Comparison of ENCODE assay signal across 9 mouse cellular contexts in the genomic region with DNA sequence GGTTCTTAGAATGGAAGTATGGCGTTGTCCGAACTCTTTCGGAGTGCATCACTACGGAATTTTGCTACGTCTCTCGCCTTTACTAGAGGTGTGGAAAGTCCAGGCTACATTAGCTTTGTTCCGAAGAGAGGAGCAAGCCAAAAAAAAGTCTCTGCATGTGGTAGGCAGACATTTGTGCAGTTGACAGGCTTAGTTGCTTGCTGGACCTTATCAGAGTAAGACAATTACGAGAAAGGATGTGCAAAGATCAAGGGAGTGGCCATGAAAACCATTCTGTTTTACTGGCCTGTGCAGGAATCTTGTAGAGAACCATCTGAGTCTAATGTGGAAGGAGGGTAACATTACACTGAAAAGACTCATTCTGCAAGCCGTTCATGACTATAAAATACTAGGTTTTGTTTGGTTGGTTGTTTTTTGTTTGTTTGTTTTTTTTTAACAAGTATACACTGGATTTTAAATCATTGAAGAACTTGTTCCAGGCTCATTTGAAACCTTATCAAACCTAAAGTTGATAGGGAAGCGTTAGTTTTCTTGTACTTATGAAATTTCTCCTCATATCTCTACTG. TPM values are rescaled to one million over a fixed set of nuclear protein-coding genes. Genes with fewer than 3 reads are reported as not detected.
DNase-seq lines count a peak whose midpoint lies in the region; ATAC-seq and TF ChIP-seq lines count a peak whose summit lies in the region.
"Had no signal": no experiment of that assay in that cellular context is flagged by ENCODE, and none has a peak within 500 bp of the region (broad histone marks: within the 10 kb centered on the region; RNA-seq: fewer than 3 reads in every experiment).

No protein-coding gene starts in this region.

- peak overlapping the region; percentile 89 for H3K9ac ChIP-seq in heart, embryonic 12.5 days
- H3K9ac ChIP-seq in ES-Bruce4 (ENCODE audit: low read depth, poor library complexity, severe bottlenecking): peak overlapping the region; percentile 72
- H3K9ac ChIP-seq in forebrain, embryonic 13.5 days: peak overlapping the region; percentile 92
- peak overlapping the region; percentile 89 for H3K9ac ChIP-seq in liver, postnatal 0 days (replicated peaks)

- no peak for ATAC-seq in heart, embryonic 12.5 days (ENCODE audit: insufficient number of reproducible peaks, low FRiP score)
- ATAC-seq in forebrain, embryonic 13.5 days: no peak
- ATAC-seq in liver, postnatal 0 days: no peak

- TF ChIP-seq CTCF in ES-Bruce4 (IDR thresholded peaks at IDR 0.05; ENCODE audit: low read depth, low read length): no peak
- TF ChIP-seq CTCF in liver, postnatal 0 days (IDR thresholded peaks at IDR 0.05; ENCODE audit: low read depth): no peak

- H3K9me3 ChIP-seq in heart, embryonic 12.5 days (replicated peaks): no peaks in the 10 kb centered on the region
- H3K9me3 ChIP-seq in ES-Bruce4 (replicated peaks; ENCODE audit: control insufficient read depth, insufficient read depth, low read length, poor library complexity, severe bottlenecking): no peaks in the 10 kb centered on the region
- no peaks in the 10 kb centered on the region for H3K9me3 ChIP-seq in forebrain, embryonic 13.5 days (replicated peaks)
- no peaks in the 10 kb centered on the region for H3K9me3 ChIP-seq in liver, postnatal 0 days (ENCODE audit: low read length)

- WGBS in heart, embryonic 12.5 days: 14% methylated on average over 10 of the region's 10 CpGs
- WGBS in forebrain, embryonic 13.5 days: 21% methylated on average over 10 of the region's 10 CpGs
- 10% methylated on average over 10 of the region's 10 CpGs for WGBS in liver, postnatal 0 days (ENCODE audit: insufficient replicate concordance)

- H3K27me3 ChIP-seq in heart, embryonic 12.5 days (replicated peaks): no peaks in the 10 kb centered on the region
- no peaks in the 10 kb centered on the region for H3K27me3 ChIP-seq in ES-Bruce4 (ENCODE audit: control insufficient read depth, insufficient read depth, low read length, poor library complexity, severe bottlenecking)
- no peaks in the 10 kb centered on the region for H3K27me3 ChIP-seq in forebrain, embryonic 13.5 days
- H3K27me3 ChIP-seq in liver, postnatal 0 days (ENCODE audit: insufficient read depth, low read length): no peaks in the 10 kb centered on the region
- H3K27me3 ChIP-seq: Patski had no signal

- H3K4me3 ChIP-seq in heart, embryonic 12.5 days: peak overlapping the region; percentile 96
- peak overlapping the region; percentile 90 for H3K4me3 ChIP-seq in ES-Bruce4 (ENCODE audit: low read depth, low read length)
- H3K4me3 ChIP-seq in forebrain, embryonic 13.5 days: peak overlapping the region; percentile 97
- peak overlapping the region; percentile 91 for H3K4me3 ChIP-seq in liver, postnatal 0 days (ENCODE audit: low read depth, low read length)

- intact Hi-C loops in left cerebral cortex, postnatal 10 days (cut with DNase I): no loop called here

- H3K36me3 ChIP-seq in heart, embryonic 12.5 days: 0 out of 2 replicates have a peak, but pooled peaks cover 6% of the 10 kb centered on the region
- no peaks in the 10 kb centered on the region for H3K36me3 ChIP-seq in ES-Bruce4 (ENCODE audit: control insufficient read depth, insufficient read depth, low read length, poor library complexity, severe bottlenecking)
- H3K36me3 ChIP-seq in forebrain, embryonic 13.5 days (ENCODE audit: poor library complexity, severe bottlenecking): no peaks in the 10 kb centered on the region
- no peaks in the 10 kb centered on the region for H3K36me3 ChIP-seq in liver, postnatal 0 days (replicated peaks; ENCODE audit: insufficient read depth, low read length)

- TF ChIP-seq POLR2A in ES-Bruce4 (IDR thresholded peaks at IDR 0.05; ENCODE audit: insufficient read depth, low read length): no peak

- H3K4me1 ChIP-seq in heart, embryonic 12.5 days (replicated peaks): peaks cover 3% of the 10 kb centered on the region; the same call in 1 of the 2 replicates
- no peaks in the 10 kb centered on the region for H3K4me1 ChIP-seq in ES-Bruce4 (ENCODE audit: control insufficient read depth, insufficient read depth, low read length)
- peaks cover 23% of the 10 kb centered on the region for H3K4me1 ChIP-seq in forebrain, embryonic 13.5 days
- H3K4me1 ChIP-seq in liver, postnatal 0 days (ENCODE audit: insufficient read depth): peaks cover 10% of the 10 kb centered on the region

- H3K27ac ChIP-seq in heart, embryonic 12.5 days (ENCODE audit: poor library complexity, severe bottlenecking): no peak overlapping the region
- no peak overlapping the region for H3K27ac ChIP-seq in ES-Bruce4 (ENCODE audit: insufficient read depth, low read length)
- H3K27ac ChIP-seq in forebrain, embryonic 13.5 days: no peak overlapping the region
- H3K27ac ChIP-seq in liver, postnatal 0 days (ENCODE audit: low read depth): peak overlapping the region; percentile 88

- DNase-seq in heart, adult 18-20 months: no peak
- no peak for DNase-seq in liver, postnatal 0 days
- no peak for DNase-seq in right cerebral cortex, postnatal 14 days
- DNase-seq in left cerebral cortex, postnatal 10 days (ENCODE audit: extremely low spot score in 1 of 2, low spot score in 2 of 2): no peak
- no peak for DNase-seq in cerebellum, adult 11 months

- peak overlapping the region; percentile 79 for H3K4me2 ChIP-seq in heart, embryonic 12.5 days
- peak overlapping the region; percentile 92 for H3K4me2 ChIP-seq in forebrain, embryonic 13.5 days
- peak overlapping the region; percentile 88 for H3K4me2 ChIP-seq in liver, postnatal 0 days (ENCODE audit: low read depth, low read length)

- no peak for TF ChIP-seq EP300 in ES-Bruce4 (IDR thresholded peaks at IDR 0.05; ENCODE audit: insufficient read depth, low read depth, low read length)
- no peak for TF ChIP-seq EP300 in liver, postnatal 0 days (IDR thresholded peaks at IDR 0.05; ENCODE audit: low read depth)

RNA-seq across cellular contexts. Expression of a gene that starts 0.8 kb away (rescaled TPM):
- 7.7 and 8.1 TPM in 2 replicates for polyA plus RNA-seq in heart, embryonic 12.5 days (2016; fragmentation: Nextera tagmentation; extraction: Ambion mirVana)
- 10 to 100 TPM; 16.5 to 19.6 TPM for total RNA-seq in heart, adult 18-20 months (2021)
- 6.8 and 10.2 TPM in 2 replicates for polyA plus RNA-seq in ES-Bruce4 (2011; ENCODE audit: insufficient read depth, insufficient read length, low read depth, missing spikeins)
- polyA plus RNA-seq in forebrain, embryonic 13.5 days (2015; fragmentation: Nextera tagmentation; extraction: Ambion mirVana): 10.8 and 12.0 TPM in 2 replicates
- polyA plus RNA-seq in liver, postnatal 0 days (2015; fragmentation: Nextera tagmentation; extraction: Ambion mirVana): 3.0 and 3.5 TPM in 2 replicates
- total RNA-seq in left cerebral cortex, postnatal 10 days (2021): 10 to 100 TPM; 49.3 to 49.4 TPM

RNA-seq across cellular contexts. Expression of a gene that starts 0.9 kb away (rescaled TPM):
- polyA plus RNA-seq in heart, embryonic 12.5 days (2016; fragmentation: Nextera tagmentation; extraction: Ambion mirVana): 5.5 and 6.3 TPM in 2 replicates
- 10 to 100 TPM; 21.5 to 24.3 TPM for total RNA-seq in heart, adult 18-20 months (2021)
- 7.1 and 7.5 TPM in 2 replicates for polyA plus RNA-seq in ES-Bruce4 (2011; ENCODE audit: insufficient read depth, insufficient read length, low read depth, missing spikeins)
- 5.9 and 7.3 TPM in 2 replicates for polyA plus RNA-seq in forebrain, embryonic 13.5 days (2015; fragmentation: Nextera tagmentation; extraction: Ambion mirVana)
- polyA plus RNA-seq in liver, postnatal 0 days (2015; fragmentation: Nextera tagmentation; extraction: Ambion mirVana): 4.1 TPM in 2 replicates
- total RNA-seq in left cerebral cortex, postnatal 10 days (2021): 10 to 100 TPM in 1 of 2 experiments, 1 to 10 TPM in 1; 8.6 to 11.5 TPM
